Mouse (Mus musculus) intestine, postnatal 0 days (tissue): ENCODE results near the gene Vmn2r79. TPM values are rescaled to one million over a fixed set of nuclear protein-coding genes. Genes with fewer than 3 reads are reported as not detected.
"Not testable (repeated sequence)": the region's sequence is repeated elsewhere in the genome, so short reads cannot be mapped to it uniquely, and the experiment has no call there.

Experiments
- ATAC-seq: fragments of 200-750 bp; cut with Nextera tagmentation; 2 replicates; pipeline ENCODE4 v1.8.0; 2017; ENCODE audit warnings: mild to moderate bottlenecking, moderate TSS enrichment, moderate library complexity
- H3K27ac ChIP-seq: fragments of 300-500 bp; sonication (generic); 2 replicates; pipeline ENCODE4 v1.5.1; 2014; ENCODE audit warnings: mild to moderate bottlenecking, low read depth, low read length, moderate library complexity
- H3K27me3 ChIP-seq: fragments of 300-500 bp; sonication (generic); replicated peaks from 2 replicates; pipeline ENCODE4 v1.6.1; 2014; ENCODE audit warnings: low read length, mixed read lengths; ENCODE audit not compliant: control insufficient read depth, insufficient read depth
- H3K36me3 ChIP-seq: fragments of 300-500 bp; sonication (generic); 2 replicates; pipeline ENCODE4 v1.6.1; 2014; ENCODE audit warnings: mild to moderate bottlenecking, moderate library complexity; ENCODE audit not compliant: control insufficient read depth, insufficient read depth
- H3K4me1 ChIP-seq: fragments of 300-500 bp; sonication (generic); replicated peaks from 2 replicates; pipeline ENCODE4 v1.6.1; 2014; ENCODE audit warnings: antibody characterized with exemption, low read length, mixed read lengths; ENCODE audit not compliant: control insufficient read depth, insufficient read depth
- H3K4me2 ChIP-seq: fragments of 300-500 bp; sonication (generic); replicated peaks from 2 replicates; pipeline ENCODE4 v1.6.1; 2014; ENCODE audit warnings: low read depth, mild to moderate bottlenecking, moderate library complexity
- H3K4me3 ChIP-seq: fragments of 300-500 bp; sonication (generic); 2 replicates; pipeline ENCODE4 v1.5.1; 2014; ENCODE audit warnings: low read depth, low read length
- H3K9ac ChIP-seq: fragments of 300-500 bp; sonication (generic); 2 replicates; pipeline ENCODE4 v1.6.1; 2014; ENCODE audit warnings: mild to moderate bottlenecking, low read depth, low read length
- H3K9me3 ChIP-seq: fragments of 300-500 bp; sonication (generic); 2 replicates; pipeline ENCODE4 v1.6.1; 2016; ENCODE audit warnings: mixed run types; ENCODE audit not compliant: control insufficient read depth
- CTCF ChIP-seq: sonication (generic); IDR thresholded peaks from 2 replicates; pipeline ENCODE4 v1.5.1; 2016; ENCODE audit warnings: low read depth, mild to moderate bottlenecking, control low read depth, antibody characterized with exemption, moderate library complexity
- WGBS: fragments of 180-500 bp; shearing (Covaris S2); extraction: QIAGEN DNeasy Blood & Tissue Kit; methylation state at CpG from one replicate; pipeline ENCODE4 v1.1.7; 2014; 5-methylcytosine and 5-hydroxymethylcytosine counted together
- polyA plus RNA-seq: library from polyadenylated mRNA; unstranded; fragments of >200 nt; fragmentation: Nextera tagmentation; extraction: Ambion mirVana; gene quantifications from 2 replicates; pipeline ENCODE4 v1.2.1, GENCODE M21; 2015

Vmn2r79 gene
- polyA plus RNA-seq: not detected in 2 replicates

- H3K36me3 ChIP-seq, H3K27me3 ChIP-seq, ATAC-seq, H3K4me1 ChIP-seq, H3K27ac ChIP-seq, H3K9ac ChIP-seq, H3K4me3 ChIP-seq, H3K4me2 ChIP-seq, H3K9me3 ChIP-seq: not testable (repeated sequence)
- 83% methylated on average over 1 of the region's 1 CpGs for WGBS
Measured at GRCm38 (mm10) chr7:86995815-86996214, at the start of gene Vmn2r79. TSS of gene Vmn2r79 (plus strand) at chr7:86996115.

DNA sequence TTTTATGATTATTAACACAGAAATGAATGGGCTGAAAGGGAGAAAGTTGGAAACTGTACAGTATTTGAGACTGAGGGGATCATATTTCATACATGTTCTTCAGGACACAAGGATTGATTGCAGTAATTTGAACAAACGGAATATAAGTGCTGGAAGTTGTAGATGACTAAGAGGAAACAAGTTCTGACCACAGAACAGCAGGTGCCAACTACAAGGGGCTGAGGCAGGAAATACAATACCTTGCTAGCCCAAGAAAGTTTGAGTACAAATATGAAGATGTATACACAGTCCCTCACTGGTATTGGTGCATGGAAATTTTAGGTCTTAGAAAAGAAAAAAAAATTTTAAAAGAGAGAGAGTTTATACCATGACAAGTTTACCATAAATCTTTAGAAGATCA is 1.2 kb upstream of the Vmn2r79 start:
- TF ChIP-seq CTCF: no peak
- H3K4me1 ChIP-seq: no peaks in the 10 kb centered on the region
- 46% methylated on average over 1 of the region's 1 CpGs for WGBS
- H3K4me2 ChIP-seq: no peak overlapping the region
- H3K27me3 ChIP-seq: no peaks in the 10 kb centered on the region
- no peak for ATAC-seq
- H3K27ac ChIP-seq: no peak overlapping the region
- H3K36me3 ChIP-seq: no peaks in the 10 kb centered on the region
- no peak overlapping the region for H3K4me3 ChIP-seq
- no peaks in the 10 kb centered on the region for H3K9me3 ChIP-seq
- H3K9ac ChIP-seq: no peak overlapping the region

- not testable (repeated sequence) for H3K4me2 ChIP-seq, H3K9ac ChIP-seq, H3K27me3 ChIP-seq, H3K4me1 ChIP-seq, H3K4me3 ChIP-seq, H3K9me3 ChIP-seq, H3K36me3 ChIP-seq, H3K27ac ChIP-seq, ATAC-seq
Measured at GRCm38 (mm10) chr7:87026486-87026885, 30.6 kb downstream of the Vmn2r79 start.

DNA sequence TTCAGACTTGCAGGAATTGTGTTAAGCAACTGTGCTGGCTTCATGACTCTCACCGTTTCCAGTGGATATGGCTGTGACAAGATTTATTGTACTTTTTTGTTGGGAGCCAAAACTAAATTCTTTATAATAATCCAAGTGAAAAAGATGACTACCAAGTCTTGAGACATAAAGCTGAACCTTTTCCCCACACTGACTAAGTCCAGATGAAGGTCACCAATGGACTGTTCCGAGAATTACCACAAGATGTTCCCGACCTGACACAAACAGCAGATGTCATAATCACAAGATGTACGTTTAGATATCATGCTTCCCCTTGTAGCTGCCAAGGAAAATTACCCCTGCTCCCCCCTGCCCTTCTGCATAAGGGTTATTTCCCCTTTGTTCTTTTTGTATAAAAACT is 67.7 kb downstream of the Vmn2r79 start:
- no peaks in the 10 kb centered on the region for H3K27me3 ChIP-seq
- H3K9me3 ChIP-seq: no peaks in the 10 kb centered on the region
- no peak for ATAC-seq
- no peaks in the 10 kb centered on the region for H3K36me3 ChIP-seq
- 79% methylated on average over 4 of the region's 4 CpGs for WGBS
- H3K4me2 ChIP-seq: no peak overlapping the region
- no peak for TF ChIP-seq CTCF
- H3K4me1 ChIP-seq: no peaks in the 10 kb centered on the region
- H3K9ac ChIP-seq: no peak overlapping the region
- no peak overlapping the region for H3K4me3 ChIP-seq
- H3K27ac ChIP-seq: no peak overlapping the region

Other genes starting within 250 kb of the Vmn2r79 start
- not detected in 2 replicates for gene Folh1, start 220.2 kb upstream of the Vmn2r79 start, polyA plus RNA-seq
- gene Vmn2r77, start 201.1 kb upstream of the Vmn2r79 start, polyA plus RNA-seq: not detected in 2 replicates
- gene Vmn2r78, start 81.0 kb upstream of the Vmn2r79 start, polyA plus RNA-seq: not detected in 2 replicates
- 27.7 and 28.3 TPM in 2 replicates for gene Nox4, start 250.0 kb downstream of the Vmn2r79 start, polyA plus RNA-seq